Mouse (Mus musculus) MEL (cell line): Measurements from ENCODE around the gene Timm10b. TPM values are rescaled to one million over a fixed set of nuclear protein-coding genes. Genes with fewer than 3 reads are reported as not detected.

ENCODE experiments used
- DNase-seq: peaks from one replicate; pipeline ENCODE4 v3.0.0; 2011; ENCODE audit warnings: low read depth, low spot score
- H3K27ac ChIP-seq: 2 replicates; pipeline ENCODE4 v1.5.1; 2012; ENCODE audit warnings: low read depth, mild to moderate bottlenecking, control low read depth, low read length, moderate library complexity; ENCODE audit not compliant: control insufficient read depth
- H3K27me3 ChIP-seq, 2 experiments: fragments of 150-350 bp in 1 of 2; sonication (generic) in 1 of 2; 2 replicates each; pipeline ENCODE4 v1.6.1; 2012; ENCODE audit warnings: low read length in 2 of 2, mild to moderate bottlenecking in 2 of 2, improper control_type of control experiment in 1 of 2, moderate library complexity in 1 of 2; ENCODE audit not compliant: insufficient read depth in 2 of 2, control insufficient read depth in 1 of 2
- H3K36me3 ChIP-seq, 2 experiments: 2 replicates each; pipeline ENCODE4 v1.6.1; 2012 to 2014; ENCODE audit warnings: low read length in 2 of 2, improper control_type of control experiment in 1 of 2, inconsistent platforms in 1 of 2, mild to moderate bottlenecking in 1 of 2; ENCODE audit not compliant: insufficient read depth in 2 of 2, control insufficient read depth in 1 of 2
- H3K4me1 ChIP-seq, 2 experiments: fragments of 150-350 bp in 1 of 2; sonication (generic) in 1 of 2; 2 replicates each; pipeline ENCODE4 v1.6.1; 2012; ENCODE audit warnings: low read length in 2 of 2, improper control_type of control experiment in 1 of 2, mild to moderate bottlenecking in 1 of 2; ENCODE audit not compliant: insufficient read depth in 2 of 2, control insufficient read depth in 1 of 2
- H3K4me3 ChIP-seq, 2 experiments: fragments of 150-350 bp in 1 of 2; sonication (generic) in 1 of 2; 2 replicates each; pipeline ENCODE4 v1.5.1; 2012; ENCODE audit warnings: low read depth in 2 of 2, low read length in 2 of 2, mild to moderate bottlenecking in 2 of 2, moderate library complexity in 2 of 2, control low read depth in 1 of 2, improper control_type of control experiment in 1 of 2; ENCODE audit not compliant: control insufficient read depth in 1 of 2, insufficient read depth in 1 of 2
- H3K79me2 ChIP-seq: 2 replicates; pipeline ENCODE4 v1.6.1; 2012; ENCODE audit warnings: mild to moderate bottlenecking, low read length, moderate library complexity; ENCODE audit not compliant: control insufficient read depth, poor library complexity, insufficient read depth
- H3K9ac ChIP-seq: 2 replicates; pipeline ENCODE4 v1.6.1; 2012; ENCODE audit warnings: low read depth, mild to moderate bottlenecking, control low read depth, low read length, moderate library complexity; ENCODE audit not compliant: control insufficient read depth, poor library complexity, severe bottlenecking
- H3K9me3 ChIP-seq: fragments of 150-350 bp; sonication (generic); replicated peaks from 2 replicates; pipeline ENCODE4 v1.6.1; 2012; ENCODE audit warnings: mild to moderate bottlenecking, low read length, improper control_type of control experiment, moderate library complexity; ENCODE audit not compliant: insufficient read depth
- BHLHE40 ChIP-seq: IDR thresholded peaks from 2 replicates; pipeline ENCODE4 v1.6.1; 2012; ENCODE audit warnings: low read depth, mild to moderate bottlenecking, inconsistent platforms, low read length, improper control_type of control experiment, borderline replicate concordance
- CHD1 ChIP-seq: IDR thresholded peaks from 2 replicates; pipeline ENCODE4 v1.6.1; 2012; ENCODE audit warnings: low read depth, mild to moderate bottlenecking, inconsistent platforms, low read length, improper control_type of control experiment
- CTCF ChIP-seq, 3 experiments: IDR thresholded peaks in 2 of 3; conservative IDR thresholded peaks in 1 of 3; 2 replicates each; pipeline ENCODE4 v1.5.1; 2011 to 2012; ENCODE audit warnings: low read length in 3 of 3, low read depth in 2 of 3, mild to moderate bottlenecking in 2 of 3, improper control_type of control experiment in 1 of 3, inconsistent platforms in 1 of 3, mixed read lengths in 1 of 3, moderate library complexity in 1 of 3; ENCODE audit not compliant: control insufficient read depth in 1 of 3, insufficient read depth in 1 of 3, poor library complexity in 1 of 3, severe bottlenecking in 1 of 3
- ELF1 ChIP-seq: IDR thresholded peaks from 2 replicates; pipeline ENCODE4 v1.6.1; 2014; ENCODE audit warnings: low read depth, mild to moderate bottlenecking, inconsistent platforms, low read length, improper control_type of control experiment, moderate library complexity
- EP300 ChIP-seq, 2 experiments: IDR thresholded peaks; 2 replicates each; pipeline ENCODE4 v1.6.1; 2011; ENCODE audit warnings: improper control_type of control experiment in 2 of 2, low read length in 2 of 2, low read depth in 1 of 2, mild to moderate bottlenecking in 1 of 2
- ETS1 ChIP-seq: IDR thresholded peaks from 2 replicates; pipeline ENCODE4 v1.6.1; 2012; ENCODE audit warnings: low read depth, mild to moderate bottlenecking, inconsistent platforms, low read length, improper control_type of control experiment, moderate library complexity
- GABPA ChIP-seq: IDR thresholded peaks from 2 replicates; pipeline ENCODE4 v1.6.1; 2012; ENCODE audit warnings: low read depth, mild to moderate bottlenecking, inconsistent platforms, low read length, improper control_type of control experiment, moderate library complexity
- JUND ChIP-seq: IDR thresholded peaks from 2 replicates; pipeline ENCODE4 v1.6.1; 2011; ENCODE audit warnings: low read depth, mild to moderate bottlenecking, improper control_type of control experiment, low read length
- KAT2A ChIP-seq: conservative IDR thresholded peaks from 2 replicates; pipeline ENCODE4 v1.6.1; 2012; ENCODE audit warnings: low read depth, low read length, improper control_type of control experiment, inconsistent platforms
- MEF2A ChIP-seq: IDR thresholded peaks from 2 replicates; pipeline ENCODE4 v1.6.1; 2014; ENCODE audit warnings: low read depth, mild to moderate bottlenecking, inconsistent platforms, low read length, improper control_type of control experiment; ENCODE audit not compliant: poor library complexity, insufficient replicate concordance, severe bottlenecking; ENCODE audit errors: extremely low read depth
- MYB ChIP-seq: IDR thresholded peaks from 2 replicates; pipeline ENCODE4 v1.6.1; 2011; ENCODE audit warnings: mild to moderate bottlenecking, low read depth, low read length, improper control_type of control experiment
- POLR2A ChIP-seq, 2 experiments: IDR thresholded peaks; 2 replicates each; pipeline ENCODE4 v1.6.1; 2011 to 2012; ENCODE audit warnings: low read length in 2 of 2, mild to moderate bottlenecking in 2 of 2, control low read depth in 1 of 2, improper control_type of control experiment in 1 of 2, low read depth in 1 of 2, moderate library complexity in 1 of 2; ENCODE audit not compliant: control insufficient read depth in 1 of 2, insufficient read depth in 1 of 2, poor library complexity in 1 of 2
- POLR2AphosphoS2 ChIP-seq: IDR thresholded peaks from 2 replicates; pipeline ENCODE4 v1.6.1; 2011; ENCODE audit warnings: low read length, improper control_type of control experiment
- POLR2AphosphoS5 ChIP-seq: IDR thresholded peaks from 2 replicates; pipeline ENCODE4 v1.6.1; 2012; ENCODE audit warnings: low read depth, borderline replicate concordance, mild to moderate bottlenecking, inconsistent platforms, low read length, moderate library complexity, mixed read lengths
- RAD21 ChIP-seq: IDR thresholded peaks from 2 replicates; pipeline ENCODE4 v1.6.1; 2011; ENCODE audit warnings: mild to moderate bottlenecking, low read depth, low read length, improper control_type of control experiment
- RCOR1 ChIP-seq: IDR thresholded peaks from 2 replicates; pipeline ENCODE4 v1.6.1; 2012; ENCODE audit warnings: low read depth, mild to moderate bottlenecking, inconsistent platforms, low read length, improper control_type of control experiment
- SIN3A ChIP-seq: IDR thresholded peaks from 2 replicates; pipeline ENCODE4 v1.6.1; 2012; ENCODE audit warnings: low read length, improper control_type of control experiment, inconsistent platforms
- SMC3 ChIP-seq: IDR thresholded peaks from 2 replicates; pipeline ENCODE4 v1.6.1; 2011; ENCODE audit warnings: low read depth, low read length, improper control_type of control experiment
- TCF12 ChIP-seq: IDR thresholded peaks from 2 replicates; pipeline ENCODE4 v1.6.1; 2014; ENCODE audit warnings: low read depth, mild to moderate bottlenecking, inconsistent platforms, low read length, improper control_type of control experiment, moderate library complexity
- UBTF ChIP-seq: IDR thresholded peaks from 2 replicates; pipeline ENCODE4 v1.6.1; 2012; ENCODE audit warnings: low read depth, mild to moderate bottlenecking, inconsistent platforms, low read length, improper control_type of control experiment, moderate library complexity, borderline replicate concordance; ENCODE audit not compliant: insufficient read depth
- USF1 ChIP-seq: IDR thresholded peaks from 2 replicates; pipeline ENCODE4 v1.6.1; 2014; ENCODE audit warnings: low read depth, mild to moderate bottlenecking, inconsistent platforms, low read length, improper control_type of control experiment, moderate library complexity
- USF2 ChIP-seq, 2 experiments: IDR thresholded peaks; 2 replicates each; pipeline ENCODE4 v1.6.1; 2011 to 2012; ENCODE audit warnings: improper control_type of control experiment in 2 of 2, low read length in 2 of 2, borderline replicate concordance in 1 of 2, inconsistent platforms in 1 of 2, low read depth in 1 of 2, mild to moderate bottlenecking in 1 of 2; ENCODE audit not compliant: insufficient read depth in 1 of 2
- ZC3H11A ChIP-seq: IDR thresholded peaks from 2 replicates; pipeline ENCODE4 v1.6.1; 2012; ENCODE audit warnings: low read depth, mild to moderate bottlenecking, inconsistent platforms, low read length, improper control_type of control experiment
- ZKSCAN1 ChIP-seq: IDR thresholded peaks from 2 replicates; pipeline ENCODE4 v1.6.1; 2012; ENCODE audit warnings: low read depth, mild to moderate bottlenecking, inconsistent platforms, low read length, improper control_type of control experiment, moderate library complexity
- ZNF384 ChIP-seq: IDR thresholded peaks from 2 replicates; pipeline ENCODE4 v1.6.1; 2012; ENCODE audit warnings: low read depth, mild to moderate bottlenecking, inconsistent platforms, low read length, improper control_type of control experiment
- polyA plus RNA-seq, 2 experiments: library from polyadenylated mRNA; stranded (reverse) in 1 of 2; unstranded in 1 of 2; fragments of >175 nt in 1 of 2; fragments of >200 nt in 1 of 2; gene quantifications; 2 replicates each; pipeline versions ENCODE4 v1.2.1 to v1.2.4; 2012; ENCODE audit warnings: low replicate concordance in 2 of 2, low read depth in 1 of 2; ENCODE audit not compliant: insufficient read length in 2 of 2, insufficient read depth in 1 of 2, missing spikeins in 1 of 2
- total RNA-seq: library from RNA; depleted of rRNA; stranded (reverse); fragments of 300-350 nt; gene quantifications from 2 replicates; pipeline ENCODE4 v1.2.3, GENCODE M21; 2012

Gene Timm10b
- total and polyA plus RNA-seq, 3 experiments: 103 to 135 TPM; not detected in 1

DNA sequence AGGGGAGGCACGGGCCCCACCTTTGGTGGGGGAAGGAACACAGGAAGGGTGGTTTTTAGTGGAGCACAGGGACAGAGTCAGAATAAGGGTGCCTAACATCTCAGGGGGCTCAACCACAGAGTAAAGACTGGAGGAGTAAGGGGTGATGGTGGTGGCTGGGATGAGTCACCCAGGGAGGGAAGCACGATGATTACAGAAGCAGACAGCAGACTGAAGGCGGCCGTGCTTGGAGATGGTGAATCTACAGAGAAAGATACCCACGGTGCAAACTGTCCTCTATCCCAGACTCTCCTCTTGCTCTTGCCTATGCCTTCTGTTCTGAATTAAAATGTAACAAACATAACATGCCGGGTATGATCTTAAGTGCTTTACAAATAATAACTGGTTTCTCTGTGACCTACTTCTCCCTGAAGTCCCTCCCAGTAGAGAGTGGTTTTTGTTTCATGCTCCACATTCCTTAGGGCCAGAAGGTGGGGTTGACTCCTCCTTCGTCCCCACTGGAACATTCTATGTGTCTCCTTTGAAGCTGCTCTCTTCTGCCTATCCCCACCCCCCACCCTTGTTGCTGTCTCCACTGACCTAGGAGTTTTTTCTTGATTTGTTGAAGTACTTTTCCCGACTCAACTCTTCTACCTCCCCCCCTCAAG is 18.1 kb upstream of the Timm10b start:
- no peak overlapping the region for H3K4me3 ChIP-seq
- H3K4me1 ChIP-seq: no peaks in the 10 kb centered on the region
- H3K27me3 ChIP-seq: no peaks in the 10 kb centered on the region
- TF ChIP-seq KAT2A (no peak), JUND (no peak), UBTF (no peak), MEF2A (no peak), SIN3A (no peak), USF1 (no peak), POLR2A (IDR thresholded peaks at IDR 0.05; ENCODE audit: control insufficient read depth in 1 of 2, insufficient read depth in 1 of 2, low read depth in 1 of 2, low read length in 2 of 2, poor library complexity in 1 of 2) (no peak), BHLHE40 (no peak), ETS1 (no peak), RCOR1 (no peak), CHD1 (no peak), ZNF384 (no peak), RAD21 (no peak), GABPA (no peak), EP300 (IDR thresholded peaks at IDR 0.05; ENCODE audit: low read depth in 1 of 2, low read length in 2 of 2) (no peak), ELF1 (no peak), ZKSCAN1 (no peak), MYB (no peak), POLR2AphosphoS5 (no peak), USF2 (IDR thresholded peaks at IDR 0.05; ENCODE audit: borderline replicate concordance in 1 of 2, insufficient read depth in 1 of 2, low read depth in 1 of 2, low read length in 2 of 2) (no peak)
- H3K79me2 ChIP-seq: no peaks in the 10 kb centered on the region
- no peak overlapping the region for H3K9ac ChIP-seq
- no peaks in the 10 kb centered on the region for H3K9me3 ChIP-seq
- DNase-seq: no peak
- no peaks in the 10 kb centered on the region for H3K36me3 ChIP-seq
- no peak overlapping the region for H3K27ac ChIP-seq

DNA sequence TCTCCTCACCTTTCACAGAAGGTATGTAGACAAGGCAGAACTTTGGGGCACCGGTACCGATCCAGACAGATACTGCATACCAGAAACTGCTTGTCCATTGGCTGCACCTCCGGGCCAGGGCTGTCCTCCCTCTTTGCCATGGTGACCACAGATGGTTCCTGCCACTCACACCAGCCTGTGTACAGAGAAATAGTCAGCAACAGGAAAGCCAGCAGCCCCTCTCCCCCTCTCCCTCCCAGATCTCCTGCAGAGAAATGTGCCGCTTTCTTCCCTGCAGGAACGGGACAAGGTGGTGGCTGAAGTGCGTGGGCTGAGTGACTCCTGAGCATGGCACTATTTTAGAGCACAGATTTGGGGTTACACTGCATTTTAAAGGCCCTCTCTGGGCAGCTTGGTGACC is 14.5 kb upstream of the Timm10b start:
- DNase-seq: no peak
- Histone ChIP-seq H3K9ac (no peak overlapping the region), H3K9me3 (no peaks in the 10 kb centered on the region), H3K4me3 (no peak overlapping the region), H3K27ac (no peak overlapping the region), H3K79me2 (no peaks in the 10 kb centered on the region), H3K4me1 (no peaks in the 10 kb centered on the region), H3K36me3 (no peaks in the 10 kb centered on the region), H3K27me3 (no peaks in the 10 kb centered on the region)
- no peak for TF ChIP-seq ZC3H11A
- TF ChIP-seq ZNF384: no peak
- TF ChIP-seq ETS1: no peak
- TF ChIP-seq CTCF (IDR thresholded peaks at IDR 0.05 in 2 of 3, conservative IDR thresholded peaks at IDR 0.05 in 1 of 3; ENCODE audit: control insufficient read depth in 1 of 3, insufficient read depth in 1 of 3, low read depth in 2 of 3, low read length in 3 of 3, poor library complexity in 1 of 3, severe bottlenecking in 1 of 3): no peak
- TF ChIP-seq RCOR1: no peak
- TF ChIP-seq POLR2AphosphoS2: no peak
- no peak for TF ChIP-seq SMC3
- TF ChIP-seq JUND: no peak
- TF ChIP-seq MYB: no peak
- no peak for TF ChIP-seq BHLHE40
- no peak for TF ChIP-seq POLR2A (IDR thresholded peaks at IDR 0.05; ENCODE audit: control insufficient read depth in 1 of 2, insufficient read depth in 1 of 2, low read depth in 1 of 2, low read length in 2 of 2, poor library complexity in 1 of 2)
- TF ChIP-seq ZKSCAN1: no peak
- TF ChIP-seq TCF12: no peak
